Mouse (Mus musculus) forebrain, embryonic 12.5 days (tissue): ENCODE measurements at regions not wholly inside any gene's neighbourhood (a gene's known extent, or its start where the extent isn't known, plus 50 kb on each side); places are given as distances from the start of the nearest gene placed in this dataset.
A peak's percentile ranks its signal among the peaks of the same experiment; 100 is the strongest.

Source experiments
- ATAC-seq: fragments of 200-750 bp; cut with Nextera tagmentation; 2 replicates; pipeline ENCODE4 v1.8.0; 2017; ENCODE audit warnings: moderate TSS enrichment; ENCODE audit not compliant: low FRiP score
- H3K27ac ChIP-seq: fragments of 300-500 bp; sonication (generic); 2 replicates; pipeline ENCODE4 v1.5.1; 2016; ENCODE audit warnings: mild to moderate bottlenecking
- H3K27me3 ChIP-seq: fragments of 300-500 bp; sonication (generic); 2 replicates; pipeline ENCODE4 v1.6.1; 2016; ENCODE audit warnings: mild to moderate bottlenecking
- H3K36me3 ChIP-seq: fragments of 300-500 bp; sonication (generic); replicated peaks from 2 replicates; pipeline ENCODE4 v1.6.1; 2016; ENCODE audit warnings: mild to moderate bottlenecking
- H3K4me1 ChIP-seq: fragments of 300-500 bp; sonication (generic); 2 replicates; pipeline ENCODE4 v1.6.1; 2016
- H3K4me2 ChIP-seq: fragments of 300-500 bp; sonication (generic); 2 replicates; pipeline ENCODE4 v1.6.1; 2016; ENCODE audit warnings: mild to moderate bottlenecking, moderate library complexity
- H3K4me3 ChIP-seq: fragments of 300-500 bp; sonication (generic); replicated peaks from 2 replicates; pipeline ENCODE4 v1.5.1; 2016; ENCODE audit warnings: mild to moderate bottlenecking
- H3K9ac ChIP-seq: fragments of 300-500 bp; sonication (generic); 2 replicates; pipeline ENCODE4 v1.6.1; 2016; ENCODE audit warnings: mild to moderate bottlenecking
- H3K9me3 ChIP-seq: fragments of 300-500 bp; sonication (generic); 2 replicates; pipeline ENCODE4 v1.6.1; 2016
- WGBS: fragments of 180-500 bp; shearing (Covaris S2); methylation state at CpG from one replicate; pipeline ENCODE4 v1.1.7; 2016; 5-methylcytosine and 5-hydroxymethylcytosine counted together

GRCm38 (mm10) chr13:47862896-47863295 is 398.1 kb upstream of the Id4 start:
- Histone ChIP-seq H3K27me3 (no peaks in the 10 kb centered on the region), H3K36me3 (no peaks in the 10 kb centered on the region), H3K9me3 (no peaks in the 10 kb centered on the region; the same call in 1 of the 2 replicates), H3K9ac (no peak overlapping the region), H3K4me3 (no peak overlapping the region), H3K4me2 (no peak overlapping the region), H3K4me1 (peaks cover 7% of the 10 kb centered on the region), H3K27ac (no peak overlapping the region)
- WGBS: 74% methylated on average over 3 of the region's 3 CpGs
- no peak for ATAC-seq

DNA sequence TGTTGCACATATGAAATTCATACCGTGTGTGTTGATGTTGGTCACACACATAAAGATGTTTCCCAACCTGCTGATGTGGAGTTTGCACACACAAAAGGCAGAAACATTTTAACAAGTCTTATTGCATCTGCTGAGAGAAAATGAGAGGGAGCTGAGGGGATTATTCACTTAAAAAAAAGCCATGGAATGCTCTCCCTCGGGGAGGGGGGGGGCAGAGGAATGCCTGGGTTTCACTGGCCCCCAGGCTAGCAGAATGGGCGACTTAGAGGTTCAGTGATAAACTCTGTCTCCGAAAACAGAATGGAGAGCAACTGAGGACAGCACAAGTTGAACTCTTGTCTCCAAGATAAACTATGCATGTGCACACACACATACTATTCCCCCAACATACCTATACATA is 392.4 kb upstream of the Id4 start:
- no peaks in the 10 kb centered on the region for H3K27me3 ChIP-seq
- ATAC-seq: no peak
- peak overlapping the region; percentile 71 for H3K27ac ChIP-seq
- WGBS: 59% methylated on average over 4 of the region's 4 CpGs
- H3K4me2 ChIP-seq: no peak overlapping the region
- no peaks in the 10 kb centered on the region; the same call in 1 of the 2 replicates for H3K9me3 ChIP-seq
- peaks cover 24% of the 10 kb centered on the region for H3K4me1 ChIP-seq
- H3K4me3 ChIP-seq: no peak overlapping the region
- H3K9ac ChIP-seq: no peak overlapping the region
- no peaks in the 10 kb centered on the region for H3K36me3 ChIP-seq

DNA sequence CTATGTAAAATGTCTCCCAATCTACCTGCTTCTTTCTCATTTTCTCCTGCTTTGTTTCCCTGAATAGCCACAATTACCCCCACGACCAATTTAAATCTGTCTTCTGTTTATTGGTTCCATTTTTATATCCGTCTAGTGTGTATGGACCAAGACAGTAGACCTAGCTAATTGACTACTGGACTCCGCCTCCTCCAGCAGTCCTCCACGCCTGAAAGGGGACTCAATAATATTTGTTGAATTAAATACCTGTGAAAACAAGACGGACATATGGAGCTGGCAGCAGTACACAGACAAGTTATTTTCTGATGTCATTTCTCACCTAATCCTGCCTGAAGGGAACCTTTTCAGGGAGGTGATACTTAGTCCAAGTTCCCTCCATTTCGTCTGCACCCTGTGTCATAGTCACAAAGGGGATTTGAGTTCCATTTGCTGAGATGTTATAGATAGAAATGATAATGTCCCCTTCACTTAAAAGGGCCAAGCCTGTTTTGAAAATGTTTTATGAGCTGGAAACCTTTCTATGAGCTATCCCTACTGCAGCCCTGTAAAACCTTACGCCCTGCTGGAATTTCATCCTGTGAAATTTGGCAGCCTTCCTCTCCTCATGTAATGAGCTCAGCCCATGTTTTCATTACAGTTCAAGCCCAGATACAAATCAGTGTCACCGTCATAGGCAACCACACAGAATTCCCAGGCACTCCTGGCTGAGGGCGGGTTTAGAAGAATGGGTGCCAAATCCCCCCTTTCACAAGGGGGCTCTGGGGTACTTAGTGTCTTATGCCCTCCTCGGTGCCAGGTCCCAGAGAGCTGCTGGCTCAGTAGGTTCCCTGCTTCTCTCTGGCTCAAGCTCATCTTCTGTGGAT is 391.1 kb upstream of the Id4 start:
- ATAC-seq: peak; percentile 85; the same call in 1 of the 2 replicates
- Histone ChIP-seq H3K9ac (no peak overlapping the region), H3K4me1 (peaks cover 24% of the 10 kb centered on the region), H3K4me3 (no peak overlapping the region), H3K36me3 (no peaks in the 10 kb centered on the region), H3K4me2 (no peak overlapping the region), H3K27ac (peak overlapping the region; percentile 75), H3K27me3 (no peaks in the 10 kb centered on the region), H3K9me3 (no peaks in the 10 kb centered on the region; the same call in 1 of the 2 replicates)
- WGBS: 47% methylated on average over 10 of the region's 10 CpGs

DNA sequence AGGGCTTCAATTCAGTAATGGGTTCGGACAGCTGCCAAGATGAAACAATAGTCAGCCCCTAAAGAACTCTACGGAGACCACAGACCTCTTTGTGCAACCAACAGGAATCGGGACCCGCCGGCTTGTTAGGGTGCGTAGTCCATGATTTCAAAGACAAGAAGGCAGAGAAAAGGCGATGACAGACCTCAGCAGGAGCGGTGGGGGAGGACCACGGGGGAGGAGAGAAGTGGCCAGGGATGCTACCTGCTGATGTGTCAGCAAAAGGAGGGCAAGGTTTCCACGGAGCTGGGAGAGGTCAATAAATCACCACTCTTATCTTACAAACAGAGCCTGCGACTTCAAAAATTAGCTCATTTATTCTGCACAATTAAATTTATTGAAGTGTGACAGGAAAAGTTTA is 388.4 kb upstream of the Id4 start:
- Histone ChIP-seq H3K9ac (no peak overlapping the region), H3K4me1 (peaks cover 24% of the 10 kb centered on the region), H3K36me3 (no peaks in the 10 kb centered on the region), H3K4me2 (no peak overlapping the region), H3K27ac (no peak overlapping the region), H3K4me3 (no peak overlapping the region), H3K27me3 (no peaks in the 10 kb centered on the region), H3K9me3 (no peaks in the 10 kb centered on the region; the same call in 1 of the 2 replicates)
- WGBS: 28% methylated on average over 11 of the region's 11 CpGs
- ATAC-seq: no peak

DNA sequence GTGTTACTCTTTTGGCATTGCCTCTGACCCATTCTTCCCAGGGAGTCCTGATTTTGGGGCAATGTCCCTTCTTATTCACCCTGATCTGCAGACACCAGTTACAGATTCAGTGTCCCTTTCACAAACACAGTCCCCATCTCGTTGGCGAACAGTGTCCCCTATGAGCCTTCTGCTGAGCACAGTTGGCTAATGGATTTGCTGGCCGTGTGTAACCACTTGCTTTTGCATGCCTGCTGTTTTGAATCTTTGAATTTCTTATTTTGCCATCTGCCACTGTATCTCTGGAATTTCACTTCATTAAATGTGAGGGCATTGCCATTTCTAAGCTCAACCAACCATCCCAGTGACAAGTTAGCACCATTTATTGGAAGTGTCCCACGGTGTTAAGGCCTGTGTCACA is 368.5 kb upstream of the Id4 start:
- 89% methylated on average over 4 of the region's 4 CpGs for WGBS
- H3K36me3 ChIP-seq: no peaks in the 10 kb centered on the region

GRCm38 (mm10) chr13:47894331-47894730 is 366.7 kb upstream of the Id4 start:
- no peak overlapping the region for H3K4me2 ChIP-seq
- no peak overlapping the region for H3K27ac ChIP-seq
- no peak for ATAC-seq
- H3K9ac ChIP-seq: no peak overlapping the region
- 90% methylated on average over 1 of the region's 1 CpGs for WGBS
- H3K36me3 ChIP-seq: no peaks in the 10 kb centered on the region
- H3K4me1 ChIP-seq: peaks cover 10% of the 10 kb centered on the region
- H3K4me3 ChIP-seq: no peak overlapping the region
- 0 out of 2 replicates have a peak, but pooled peaks cover 5% of the 10 kb centered on the region for H3K9me3 ChIP-seq
- no peaks in the 10 kb centered on the region for H3K27me3 ChIP-seq

More for the DNA sequence above, 368.5 kb upstream of the Id4 start:
- Histone ChIP-seq H3K4me1 (peaks cover 10% of the 10 kb centered on the region), H3K9ac (no peak overlapping the region), H3K4me3 (no peak overlapping the region), H3K9me3 (no peaks in the 10 kb centered on the region), H3K4me2 (no peak overlapping the region), H3K27ac (no peak overlapping the region), H3K27me3 (no peaks in the 10 kb centered on the region)
- no peak for ATAC-seq

DNA sequence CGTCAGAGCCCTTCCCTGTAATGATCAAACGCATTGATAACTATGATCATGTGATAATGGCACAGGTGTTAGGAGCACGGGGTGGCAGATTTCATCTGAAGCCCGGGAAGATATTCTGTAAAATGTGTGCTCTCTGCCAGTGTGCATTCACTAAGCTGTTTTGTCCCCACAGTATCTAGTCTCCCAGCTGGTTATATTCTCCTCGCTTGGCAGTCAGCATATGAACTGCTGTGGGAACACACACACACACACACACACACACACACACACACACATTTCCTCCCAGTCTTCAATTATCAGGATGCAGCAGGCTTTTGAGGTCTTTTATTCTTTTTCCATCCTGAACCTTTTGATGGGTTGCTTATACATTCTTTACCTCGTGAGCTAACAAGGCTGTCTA is 365.8 kb upstream of the Id4 start:
- peaks cover 10% of the 10 kb centered on the region for H3K4me1 ChIP-seq
- H3K27me3 ChIP-seq: no peaks in the 10 kb centered on the region
- no peak overlapping the region for H3K4me2 ChIP-seq
- ATAC-seq: no peak
- WGBS: 64% methylated on average over 6 of the region's 6 CpGs
- H3K9ac ChIP-seq: no peak overlapping the region
- no peaks in the 10 kb centered on the region for H3K36me3 ChIP-seq
- peak overlapping the region; percentile 19 for H3K27ac ChIP-seq
- H3K9me3 ChIP-seq: 0 out of 2 replicates have a peak, but pooled peaks cover 5% of the 10 kb centered on the region
- no peak overlapping the region for H3K4me3 ChIP-seq

DNA sequence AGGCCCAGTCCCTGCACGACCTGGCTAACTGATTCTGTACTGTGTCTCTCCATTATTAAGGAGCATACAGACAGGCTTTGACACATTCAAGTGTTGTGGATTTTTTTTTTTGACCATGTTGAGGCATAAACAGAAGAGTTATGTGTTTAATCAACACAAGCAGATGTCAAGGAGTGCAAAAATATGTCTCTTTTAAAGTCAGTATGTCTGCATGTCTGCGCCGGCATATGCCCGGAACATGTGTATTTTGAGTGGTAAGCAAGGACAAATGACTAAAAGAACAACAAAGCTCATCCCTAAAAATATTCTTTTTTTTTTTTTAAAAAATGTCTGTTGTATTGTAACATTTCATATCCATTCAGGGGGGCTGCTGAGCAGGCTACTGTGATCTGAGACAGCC is 364.4 kb upstream of the Id4 start:
- Histone ChIP-seq H3K9ac (no peak overlapping the region), H3K9me3 (0 out of 2 replicates have a peak, but pooled peaks cover 5% of the 10 kb centered on the region), H3K27me3 (no peaks in the 10 kb centered on the region), H3K4me3 (no peak overlapping the region), H3K4me1 (peaks cover 10% of the 10 kb centered on the region), H3K36me3 (no peaks in the 10 kb centered on the region), H3K4me2 (no peak overlapping the region), H3K27ac (no peak overlapping the region)
- ATAC-seq: no peak
- WGBS: 85% methylated on average over 4 of the region's 4 CpGs

GRCm38 (mm10) chr13:47909851-47910530 is 351.0 kb upstream of the Id4 start:
- 72% methylated on average over 9 of the region's 9 CpGs for WGBS
- no peaks in the 10 kb centered on the region for H3K9me3 ChIP-seq
- H3K27ac ChIP-seq: no peak overlapping the region
- no peak overlapping the region for H3K4me2 ChIP-seq
- H3K27me3 ChIP-seq: no peaks in the 10 kb centered on the region
- no peak overlapping the region for H3K4me3 ChIP-seq
- H3K4me1 ChIP-seq: peaks cover 9% of the 10 kb centered on the region; the same call in 1 of the 2 replicates
- H3K9ac ChIP-seq: no peak overlapping the region
- H3K36me3 ChIP-seq: no peaks in the 10 kb centered on the region
- ATAC-seq: no peak

- Histone ChIP-seq H3K9me3 (no peaks in the 10 kb centered on the region), H3K27me3 (no peaks in the 10 kb centered on the region), H3K4me3 (no peak overlapping the region), H3K4me1 (peaks cover 9% of the 10 kb centered on the region; the same call in 1 of the 2 replicates), H3K4me2 (no peak overlapping the region), H3K9ac (no peak overlapping the region), H3K36me3 (no peaks in the 10 kb centered on the region), H3K27ac (no peak overlapping the region)
- WGBS: 69% methylated on average over 3 of the region's 3 CpGs
- ATAC-seq: no peak
These were observed 350.5 kb upstream of the Id4 start for GRCm38 (mm10) chr13:47910531-47910910.

- Histone ChIP-seq H3K4me3 (no peak overlapping the region), H3K9ac (no peak overlapping the region), H3K4me1 (no peaks in the 10 kb centered on the region), H3K27me3 (no peaks in the 10 kb centered on the region), H3K27ac (no peak overlapping the region), H3K4me2 (no peak overlapping the region), H3K36me3 (no peaks in the 10 kb centered on the region), H3K9me3 (peaks cover 5% of the 10 kb centered on the region; the same call in 1 of the 2 replicates)
- ATAC-seq: no peak
- WGBS: 69% methylated on average over 8 of the region's 8 CpGs
These were observed 344.6 kb upstream of the Id4 start for GRCm38 (mm10) chr13:47916456-47916855.

DNA sequence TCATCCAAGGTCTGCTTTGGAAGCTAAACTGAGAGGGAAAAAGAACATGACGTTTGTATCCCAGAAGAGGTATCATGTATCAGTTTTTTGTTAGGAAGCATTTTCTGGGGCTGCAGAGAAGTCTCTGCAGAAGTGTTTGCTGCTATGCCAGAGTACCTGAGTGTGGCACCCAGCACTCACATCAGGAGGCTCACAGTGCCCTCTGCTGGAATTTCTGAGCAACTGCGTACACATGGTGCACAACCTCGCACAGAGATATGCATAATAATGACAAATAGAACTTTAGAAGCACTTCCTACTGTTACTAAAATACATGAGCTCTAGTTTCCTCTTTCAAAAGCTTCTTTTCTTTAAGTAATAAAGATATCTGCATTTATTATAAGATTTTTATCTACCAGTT is 343.7 kb upstream of the Id4 start:
- ATAC-seq: no peak
- Histone ChIP-seq H3K4me3 (no peak overlapping the region), H3K4me2 (no peak overlapping the region), H3K27ac (no peak overlapping the region), H3K27me3 (no peaks in the 10 kb centered on the region), H3K4me1 (no peaks in the 10 kb centered on the region), H3K9ac (no peak overlapping the region), H3K36me3 (no peaks in the 10 kb centered on the region), H3K9me3 (peaks cover 5% of the 10 kb centered on the region; the same call in 1 of the 2 replicates)
- 94% methylated on average over 3 of the region's 3 CpGs for WGBS
